Mouse (Mus musculus) stomach, postnatal 0 days (tissue): Measurements from ENCODE around the gene Mob3b.

Experiments
- CTCF ChIP-seq: IDR thresholded peaks from 2 replicates; pipeline ENCODE4 v1.5.1; 2016; ENCODE audit warnings: antibody characterized with exemption, low read depth, mild to moderate bottlenecking, moderate library complexity
- EP300 ChIP-seq: optimal IDR thresholded peaks from 2 replicates; pipeline ENCODE3; 2016; ENCODE audit warnings: antibody characterized with exemption

DNA sequence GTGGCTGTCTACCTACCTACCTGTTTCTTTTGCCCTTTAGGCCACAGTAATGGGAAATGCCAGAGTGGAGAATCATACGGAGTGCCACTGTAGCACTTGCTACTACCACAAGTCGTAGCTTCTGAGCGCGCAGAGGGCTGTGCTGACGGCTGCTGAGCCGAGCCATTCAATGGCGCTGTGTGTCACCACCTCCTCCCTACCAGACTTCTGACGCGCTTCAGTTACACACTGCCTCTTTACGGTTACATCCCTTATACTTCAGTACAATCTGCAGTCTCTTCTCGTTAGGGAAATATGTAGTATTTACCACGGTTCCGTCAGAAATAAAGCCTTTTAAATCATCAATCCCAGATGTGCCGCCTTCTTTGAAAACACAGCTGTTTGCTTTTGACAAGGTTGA is 250.3 kb downstream of the Mob3b start:
- TF ChIP-seq CTCF (no peak), EP300 (no peak)
